Comparison of ENCODE assay signal across 9 mouse cellular contexts in genomic region chr6:133960713-133961112, GRCm38 (mm10).
DNase-seq lines count a peak whose midpoint lies in the region; ATAC-seq and TF ChIP-seq lines count a peak whose summit lies in the region.
"Had no signal": no experiment of that assay in that cellular context is flagged by ENCODE, and none has a peak within 500 bp of the region (broad histone marks: within the 10 kb centered on the region; RNA-seq: fewer than 3 reads in every experiment).

No protein-coding gene starts in this region.

- dilution Hi-C loops in CH12.LX (cut with MboI; ENCODE audit: extremely low pct_ligation_motif_present, extremely low pct_unique_long_range_greater_than_20kb, low sequenced_read_pairs) = no loop called here

- TF ChIP-seq POLR2A in CH12.LX (IDR thresholded peaks at IDR 0.05; ENCODE audit: low read depth, low read length) = no peak

- TF ChIP-seq RAD21 in CH12.LX (IDR thresholded peaks at IDR 0.05; ENCODE audit: low read depth, low read length) = peak; percentile 99

- WGBS in heart, embryonic 10.5 days = 19% methylated on average over 7 of the region's 7 CpGs
- WGBS in lung, embryonic 14.5 days = 25% methylated on average over 7 of the region's 7 CpGs

- H3K27me3 ChIP-seq in CH12.LX (replicated peaks) = no peaks in the 10 kb centered on the region
- no peaks in the 10 kb centered on the region for H3K27me3 ChIP-seq in heart, embryonic 10.5 days (ENCODE audit: insufficient read depth, poor library complexity, severe bottlenecking)
- H3K27me3 ChIP-seq in lung, embryonic 14.5 days (ENCODE audit: insufficient read depth, low read length) = no peaks in the 10 kb centered on the region
- H3K27me3 ChIP-seq: limb, embryonic 15.5 days had no signal

- ATAC-seq in lung, embryonic 14.5 days (ENCODE audit: insufficient read depth) = 0 out of 2 replicates have a peak, but pooled peaks have one; percentile 54

- TF ChIP-seq CTCF in CH12.LX (conservative IDR thresholded peaks at IDR 0.05 in 1 of 2, IDR thresholded peaks at IDR 0.05 in 1 of 2; ENCODE audit: low read depth in 2 of 2, low read length in 2 of 2) = peak; percentile 44 to 95
- peak; percentile 87 for TF ChIP-seq CTCF in lung, embryonic 14.5 days (IDR thresholded peaks at IDR 0.05; ENCODE audit: low read depth)

- H3K4me1 ChIP-seq in CH12.LX (ENCODE audit: control insufficient read depth in 1 of 2, insufficient read depth in 2 of 2) = peaks cover 0 to 13% of the 10 kb centered on the region in 2 experiments; a peak in 2 of 4 replicates
- no peaks in the 10 kb centered on the region for H3K4me1 ChIP-seq in heart, embryonic 10.5 days
- no peaks in the 10 kb centered on the region for H3K4me1 ChIP-seq in lung, embryonic 14.5 days (ENCODE audit: insufficient read depth)
- H3K4me1 ChIP-seq: limb, embryonic 15.5 days had no signal

- no peak overlapping the region for H3K9ac ChIP-seq in CH12.LX (ENCODE audit: insufficient read depth, low read depth)
- H3K9ac ChIP-seq in lung, embryonic 14.5 days = no peak overlapping the region
- H3K9ac ChIP-seq: limb, embryonic 15.5 days had no signal

- H3K4me2 ChIP-seq in CH12.LX (ENCODE audit: insufficient read depth, low read depth, poor library complexity, severe bottlenecking) = no peak overlapping the region
- H3K4me2 ChIP-seq in lung, embryonic 14.5 days = no peak overlapping the region
- H3K4me2 ChIP-seq: limb, embryonic 15.5 days had no signal

- TF ChIP-seq EP300 in CH12.LX (IDR thresholded peaks at IDR 0.05; ENCODE audit: low read length) = no peak

- no peaks in the 10 kb centered on the region for H3K9me3 ChIP-seq in CH12.LX (replicated peaks; ENCODE audit: low read length)
- H3K9me3 ChIP-seq in heart, embryonic 10.5 days = no peaks in the 10 kb centered on the region
- no peaks in the 10 kb centered on the region for H3K9me3 ChIP-seq in lung, embryonic 14.5 days (ENCODE audit: low read depth, low read length)
- H3K9me3 ChIP-seq: limb, embryonic 15.5 days had no signal

- H3K36me3 ChIP-seq in CH12.LX (replicated peaks in 1 of 2; ENCODE audit: control insufficient read depth in 1 of 2, insufficient read depth in 1 of 2, low read length in 1 of 2) = no peaks in the 10 kb centered on the region
- H3K36me3 ChIP-seq in heart, embryonic 10.5 days = no peaks in the 10 kb centered on the region
- H3K36me3 ChIP-seq in lung, embryonic 14.5 days (ENCODE audit: insufficient read depth) = no peaks in the 10 kb centered on the region
- H3K36me3 ChIP-seq: limb, embryonic 15.5 days had no signal

- no peak overlapping the region for H3K4me3 ChIP-seq in CH12.LX (replicated peaks in 1 of 3; ENCODE audit: low read depth in 2 of 3, low read length in 2 of 3, poor library complexity in 1 of 3)
- H3K4me3 ChIP-seq in heart, embryonic 10.5 days = no peak overlapping the region
- H3K4me3 ChIP-seq in lung, embryonic 14.5 days (ENCODE audit: low read depth, low read length) = no peak overlapping the region
- H3K4me3 ChIP-seq: limb, embryonic 15.5 days had no signal

- no peaks in the 10 kb centered on the region for H3K79me2 ChIP-seq in CH12.LX (replicated peaks; ENCODE audit: control insufficient read depth, extremely low read depth, insufficient read depth, poor library complexity, severe bottlenecking)

- no peak overlapping the region for H3K27ac ChIP-seq in CH12.LX (ENCODE audit: insufficient read depth, low read depth)
- H3K27ac ChIP-seq in heart, embryonic 10.5 days = no peak overlapping the region
- H3K27ac ChIP-seq in lung, embryonic 14.5 days (ENCODE audit: low read depth) = no peak overlapping the region
- H3K27ac ChIP-seq: limb, embryonic 15.5 days had no signal

- peak; percentile 90 for DNase-seq in CH12.LX (ENCODE audit: extremely low read depth)
- DNase-seq in adrenal gland, adult 18-20 months (ENCODE audit: low spot score in 2 of 2) = peak; percentile 67 to 68
- peak; percentile 61 for DNase-seq in embryo, embryonic 9.5 days (ENCODE audit: extremely low spot score)
- peak; percentile 65 for DNase-seq in heart, embryonic 10.5 days (ENCODE audit: low spot score)
- peak; percentile 84 to 89 for DNase-seq in kidney, postnatal 36 days
- peak; percentile 90 for DNase-seq in lung, embryonic 14.5 days
- peak; percentile 79 for DNase-seq in retina, postnatal 1 day
- DNase-seq in urinary bladder, postnatal 36 days (ENCODE audit: low spot score in 2 of 2) = peak; percentile 55 to 73

- in situ Hi-C loops in CH12.LX (cut with MboI; ENCODE audit: low pct_ligation_motif_present, low pct_unique_long_range_greater_than_20kb, low sequenced_read_pairs) = loop anchor here (10.0 to 25.0 kb wide), 2 partner anchors 424 to 652 kb away; no protein-coding TSS in a partner anchor

TF ChIP-seq in CH12.LX, 34 proteins besides CTCF, POLR2A, EP300 and RAD21:
- no peak for TF ChIP-seq ETS1 (conservative IDR thresholded peaks at IDR 0.05; ENCODE audit: low read depth, low read length)
- 0 out of 2 replicates have a peak, but pooled peaks have one; percentile 32 for TF ChIP-seq ZNF384 (IDR thresholded peaks at IDR 0.05; ENCODE audit: low read depth, low read length)
- peak; percentile 29; the same call in 1 of the 2 replicates for TF ChIP-seq JUND (conservative IDR thresholded peaks at IDR 0.05; ENCODE audit: low read depth, low read length)
- TF ChIP-seq MYC (IDR thresholded peaks at IDR 0.05; ENCODE audit: low read depth, low read length) = peak; percentile 13; the same call in 1 of the 2 replicates
- TF ChIP-seq ZC3H11A (IDR thresholded peaks at IDR 0.05; ENCODE audit: low read depth, low read length) = peak; percentile 98
- no peak for TF ChIP-seq PAX5 (IDR thresholded peaks at IDR 0.05; ENCODE audit: low read length)
- peak; percentile 95 for TF ChIP-seq SMC3 (IDR thresholded peaks at IDR 0.05; ENCODE audit: low read depth, low read length)
